Mouse (Mus musculus): ENCODE measurements around the gene Sh3glb1. TPM values are rescaled to one million over a fixed set of nuclear protein-coding genes. Genes with fewer than 3 reads are reported as not detected.

The Sh3glb1 gene
- polyA plus RNA-seq, 1 experiment: 36.0 TPM

DNA sequence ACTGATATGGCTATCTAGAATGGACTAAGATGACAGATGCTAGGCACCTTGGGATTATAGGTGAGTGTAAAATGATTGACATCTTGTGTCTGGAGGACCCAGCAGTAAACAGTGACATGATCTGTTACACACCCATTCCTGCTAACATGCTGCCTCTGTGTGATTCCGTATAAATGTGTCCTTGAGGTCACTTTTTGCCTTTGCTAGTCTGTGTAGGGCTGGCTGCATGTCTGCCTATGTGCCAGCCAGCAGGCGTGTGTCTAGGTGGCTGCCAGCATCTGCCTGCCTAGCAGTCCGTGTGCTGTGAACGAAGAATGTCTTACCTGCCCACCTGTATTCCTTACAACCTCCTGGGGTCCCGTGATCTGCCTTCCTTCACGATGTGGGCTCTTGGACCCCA lies 42.4 kb downstream of the Sh3glb1 start:
- no peaks in the 10 kb centered on the region for H3K9me3 ChIP-seq
- TF ChIP-seq FLI1 (IDR thresholded peaks at IDR 0.05; ENCODE audit: low read length): no peak
- TF ChIP-seq GATA1 (IDR thresholded peaks at IDR 0.05; ENCODE audit: borderline replicate concordance, low read length): no peak
- H3K36me3 ChIP-seq (replicated peaks; ENCODE audit: low read length): peaks cover 5% of the 10 kb centered on the region
- H3K27me3 ChIP-seq (replicated peaks): peaks cover 4% of the 10 kb centered on the region
- H3K4me3 ChIP-seq (replicated peaks): peak overlapping the region; percentile 73
- H3K4me1 ChIP-seq: peaks cover 94% of the 10 kb centered on the region

DNA sequence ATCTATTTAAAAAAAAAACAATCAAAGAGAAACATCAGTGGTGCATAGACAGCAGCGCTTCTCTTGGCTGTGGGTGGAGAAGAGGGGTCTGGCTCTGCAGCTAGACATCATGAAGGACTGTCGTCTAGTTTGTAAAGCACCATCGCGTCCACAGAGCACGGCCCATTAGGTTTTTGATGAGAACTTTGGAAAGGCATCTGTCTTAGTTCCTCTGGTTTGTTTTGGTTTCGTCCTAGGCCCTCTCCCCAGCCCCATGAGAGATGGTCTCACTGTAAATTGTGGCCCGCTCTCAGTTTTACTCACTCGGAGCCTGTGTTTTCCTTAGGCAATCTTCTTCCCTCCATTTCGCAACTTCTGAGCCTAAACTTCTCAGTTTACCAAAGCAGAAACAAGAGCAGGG lies 43.9 kb downstream of the Sh3glb1 start:
- no peak overlapping the region for H3K4me3 ChIP-seq (replicated peaks)
- peaks cover 93% of the 10 kb centered on the region for H3K4me1 ChIP-seq

DNA sequence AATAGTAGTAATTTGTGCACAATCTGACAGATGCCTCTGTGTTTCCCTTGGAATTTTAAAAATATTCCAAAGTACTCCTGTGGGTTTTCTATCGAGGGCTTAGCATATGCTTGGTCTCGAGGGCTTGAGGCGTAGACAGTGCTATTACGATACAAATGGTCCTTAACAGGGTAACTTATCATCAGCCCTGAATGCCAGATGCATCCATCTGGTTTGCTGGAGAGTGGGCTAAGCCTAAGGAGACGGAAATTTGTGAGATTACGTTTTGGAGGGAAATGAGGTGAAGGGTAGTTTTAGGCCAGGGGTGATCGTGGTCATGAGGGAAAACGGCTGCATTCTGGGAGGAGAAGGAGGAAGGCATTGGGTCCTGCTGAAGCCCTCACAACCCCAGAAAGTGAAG lies 48.1 kb downstream of the Sh3glb1 start:
- peaks cover 80% of the 10 kb centered on the region for H3K4me1 ChIP-seq
- no peaks in the 10 kb centered on the region for H3K9me3 ChIP-seq
- TF ChIP-seq FLI1 (IDR thresholded peaks at IDR 0.05; ENCODE audit: low read length) (no peak), GATA1 (IDR thresholded peaks at IDR 0.05; ENCODE audit: borderline replicate concordance, low read length) (no peak)
- peaks cover 22% of the 10 kb centered on the region for H3K27me3 ChIP-seq (replicated peaks)
- no peak overlapping the region for H3K4me3 ChIP-seq (replicated peaks)
- no peaks in the 10 kb centered on the region for H3K36me3 ChIP-seq (replicated peaks; ENCODE audit: low read length)

More for the DNA sequence above, 43.9 kb downstream of the Sh3glb1 start:
- H3K27me3 ChIP-seq (replicated peaks): peaks cover 9% of the 10 kb centered on the region
- no peaks in the 10 kb centered on the region for H3K36me3 ChIP-seq (replicated peaks; ENCODE audit: low read length)
- TF ChIP-seq FLI1 (IDR thresholded peaks at IDR 0.05; ENCODE audit: low read length) (no peak), GATA1 (IDR thresholded peaks at IDR 0.05; ENCODE audit: borderline replicate concordance, low read length) (no peak)
- H3K9me3 ChIP-seq: no peaks in the 10 kb centered on the region

DNA sequence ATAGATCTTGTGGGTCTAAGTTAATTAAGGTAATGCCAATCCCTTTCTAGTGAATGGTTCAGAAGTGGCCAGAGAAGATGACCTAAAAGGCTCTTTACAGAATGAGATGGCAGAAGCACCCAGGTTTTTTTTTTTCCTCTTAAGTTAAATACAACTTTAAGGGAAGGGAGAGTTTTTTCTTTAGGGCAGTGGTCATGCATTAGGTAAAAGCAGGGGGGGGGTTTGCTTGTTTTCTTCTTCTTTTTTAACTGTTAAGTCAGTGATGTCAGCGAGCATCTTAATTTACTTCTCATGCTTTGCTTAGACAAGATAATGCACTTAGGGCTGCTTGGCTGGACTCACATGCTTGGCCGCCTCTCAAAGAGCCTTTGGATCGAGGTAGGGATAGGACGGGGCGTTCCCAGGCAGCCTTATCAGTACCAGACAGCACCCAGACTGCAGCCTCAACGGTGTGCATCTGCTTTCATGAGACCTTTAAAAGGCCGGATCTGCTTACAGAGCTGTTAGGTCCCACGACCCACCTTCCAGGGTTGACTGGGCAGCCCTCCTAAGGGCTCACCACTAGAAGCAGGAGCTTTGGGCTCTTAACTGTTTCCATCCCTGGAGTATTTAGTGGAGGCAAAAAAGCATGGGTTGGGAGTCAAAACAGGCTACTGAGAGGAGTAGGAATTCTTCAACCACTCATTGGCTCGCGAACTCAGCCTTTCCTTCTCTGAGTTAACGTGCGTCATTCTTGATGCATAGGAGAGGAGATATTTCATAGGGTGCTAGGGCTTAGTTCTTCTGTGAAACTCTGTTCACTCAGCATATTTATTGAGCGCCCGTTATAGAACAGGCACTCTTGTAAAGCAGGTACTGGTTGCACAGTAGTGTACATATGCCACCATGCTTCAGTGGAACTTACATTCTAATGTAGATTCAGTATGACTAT lies 49.9 kb downstream of the Sh3glb1 start:
- peaks cover 70% of the 10 kb centered on the region for H3K4me1 ChIP-seq
- no peak for TF ChIP-seq GATA1 (IDR thresholded peaks at IDR 0.05; ENCODE audit: borderline replicate concordance, low read length)
- TF ChIP-seq FLI1 (IDR thresholded peaks at IDR 0.05; ENCODE audit: low read length): no peak
- peak overlapping the region; percentile 4 for H3K4me3 ChIP-seq (replicated peaks)
- no peaks in the 10 kb centered on the region for H3K9me3 ChIP-seq
- H3K27me3 ChIP-seq (replicated peaks): peaks cover 22% of the 10 kb centered on the region
- H3K36me3 ChIP-seq (replicated peaks; ENCODE audit: low read length): no peaks in the 10 kb centered on the region

DNA sequence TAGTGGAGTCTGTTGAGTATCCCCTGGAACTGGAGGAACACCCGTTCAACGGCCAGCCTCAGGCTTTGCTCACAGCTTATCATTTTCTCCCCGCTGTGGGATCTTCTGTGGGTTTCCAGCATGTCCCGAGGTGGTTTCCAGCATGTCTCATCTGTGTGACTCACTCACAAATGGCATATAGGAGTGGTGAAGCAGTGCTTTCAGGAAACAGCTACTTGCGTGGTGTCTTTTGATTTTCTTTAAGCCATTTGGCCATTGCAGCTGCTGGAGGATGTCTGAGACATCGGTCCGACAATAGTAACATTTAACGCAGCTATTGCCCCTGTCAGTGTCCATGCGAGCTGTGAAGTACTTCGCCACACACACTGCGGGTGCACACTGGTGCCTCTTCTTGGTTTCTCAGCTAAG lies 50.7 kb downstream of the Sh3glb1 start:
- no peak for TF ChIP-seq FLI1 (IDR thresholded peaks at IDR 0.05; ENCODE audit: low read length)
- no peak for TF ChIP-seq GATA1 (IDR thresholded peaks at IDR 0.05; ENCODE audit: borderline replicate concordance, low read length)
- Histone ChIP-seq H3K36me3 (replicated peaks; ENCODE audit: low read length) (no peaks in the 10 kb centered on the region), H3K4me1 (peaks cover 70% of the 10 kb centered on the region), H3K4me3 (replicated peaks) (peak overlapping the region; percentile 78), H3K9me3 (0 out of 2 replicates have a peak, but pooled peaks cover under 1% of the 10 kb centered on the region), H3K27me3 (replicated peaks) (peaks cover 20% of the 10 kb centered on the region)

DNA sequence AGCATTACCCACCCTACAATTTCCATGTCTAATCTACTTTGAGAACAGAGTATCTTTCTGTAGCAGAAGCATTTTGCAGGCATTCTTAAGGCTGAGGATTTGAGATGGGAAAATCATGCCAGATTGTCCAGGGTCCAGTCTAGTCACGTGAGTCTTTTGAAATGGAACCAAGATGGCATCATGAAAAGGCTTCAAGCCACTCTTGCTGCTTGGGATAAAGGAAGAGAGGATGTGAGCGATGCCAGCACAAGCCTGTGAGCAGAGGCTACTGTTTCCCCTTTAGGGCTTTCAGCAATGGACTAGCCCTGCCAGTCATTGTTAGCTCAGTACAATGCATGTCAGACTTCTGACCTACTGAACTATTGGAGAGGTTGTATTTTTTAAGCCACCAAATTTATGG lies 51.2 kb downstream of the Sh3glb1 start:
- H3K36me3 ChIP-seq (replicated peaks; ENCODE audit: low read length): peaks cover 3% of the 10 kb centered on the region
- H3K9me3 ChIP-seq: peaks cover 4% of the 10 kb centered on the region
- peaks cover 68% of the 10 kb centered on the region for H3K4me1 ChIP-seq
- peaks cover 20% of the 10 kb centered on the region for H3K27me3 ChIP-seq (replicated peaks)
- H3K4me3 ChIP-seq (replicated peaks): no peak overlapping the region
- no peak for TF ChIP-seq GATA1 (IDR thresholded peaks at IDR 0.05; ENCODE audit: borderline replicate concordance, low read length)
- TF ChIP-seq FLI1 (IDR thresholded peaks at IDR 0.05; ENCODE audit: low read length): no peak

DNA sequence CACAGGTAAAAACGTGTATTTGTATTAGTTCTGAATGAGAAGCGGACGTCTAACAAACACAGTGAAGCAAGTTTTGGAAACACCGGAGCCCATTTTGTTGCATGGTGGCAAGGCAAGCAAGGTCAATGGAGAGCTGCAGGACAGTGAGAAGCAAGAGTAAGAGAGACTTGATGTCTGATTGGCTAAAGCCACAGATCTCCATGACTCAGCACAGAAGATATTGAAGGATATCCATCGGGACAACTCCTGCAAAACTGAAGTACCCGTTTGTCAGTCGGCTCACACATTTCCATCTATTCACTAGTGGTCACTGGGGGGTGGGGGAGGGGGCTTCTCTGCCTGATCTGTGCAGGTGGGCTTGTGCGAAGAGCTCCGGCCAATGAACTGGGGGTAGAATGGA lies 52.1 kb downstream of the Sh3glb1 start:
- TF ChIP-seq FLI1 (IDR thresholded peaks at IDR 0.05; ENCODE audit: low read length) (no peak), GATA1 (IDR thresholded peaks at IDR 0.05; ENCODE audit: borderline replicate concordance, low read length) (no peak)
- H3K27me3 ChIP-seq (replicated peaks): peaks cover 18% of the 10 kb centered on the region
- peaks cover 8% of the 10 kb centered on the region for H3K9me3 ChIP-seq
- peaks cover 6% of the 10 kb centered on the region for H3K36me3 ChIP-seq (replicated peaks; ENCODE audit: low read length)
- peaks cover 68% of the 10 kb centered on the region for H3K4me1 ChIP-seq
- no peak overlapping the region for H3K4me3 ChIP-seq (replicated peaks)

DNA sequence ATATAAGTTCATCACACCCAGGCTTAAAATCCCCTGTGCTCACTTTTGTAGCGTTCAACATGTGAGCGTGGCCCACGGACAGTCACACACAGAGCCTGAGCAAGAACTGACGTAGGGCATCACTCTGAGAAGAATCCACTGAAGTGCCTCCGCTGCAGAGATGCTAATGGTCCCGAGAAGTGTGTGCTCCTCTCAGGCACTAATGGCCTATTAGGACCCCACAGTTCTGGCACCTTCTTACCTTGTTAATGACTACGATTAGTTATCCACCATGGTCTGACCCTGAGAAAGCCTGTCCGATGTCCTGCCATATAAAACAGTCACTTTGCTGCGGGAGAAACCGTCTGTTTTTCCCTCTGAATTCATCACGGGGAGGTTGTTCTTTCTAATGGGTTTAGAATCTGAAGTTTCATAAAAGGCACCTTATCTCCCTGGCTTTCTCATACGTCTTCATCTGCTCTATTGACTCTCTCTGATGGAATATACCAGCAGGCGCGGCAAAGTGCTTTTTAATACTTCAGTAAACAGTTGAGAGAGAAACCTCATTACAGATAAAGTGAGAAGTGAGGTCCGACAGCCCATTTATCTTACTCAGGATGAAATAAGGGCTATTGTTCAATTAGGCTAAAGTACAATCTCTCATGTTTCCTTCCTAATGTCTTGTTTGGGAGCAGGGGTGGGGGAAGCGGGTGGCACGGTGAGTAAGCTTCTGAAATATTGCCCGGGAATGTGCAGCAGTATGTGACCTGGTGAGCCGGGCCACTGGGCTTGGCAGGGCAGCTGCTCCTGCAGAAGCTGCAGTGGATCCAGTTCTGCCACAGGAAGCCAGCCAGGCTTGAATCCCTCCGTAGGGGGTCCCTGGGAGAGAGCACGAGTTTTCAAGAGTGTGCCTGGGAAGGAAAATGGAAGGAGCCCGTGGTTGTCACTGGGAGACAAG lies 55.5 kb downstream of the Sh3glb1 start:
- Histone ChIP-seq H3K9me3 (peaks cover 8% of the 10 kb centered on the region), H3K4me1 (peaks cover 45% of the 10 kb centered on the region), H3K4me3 (replicated peaks) (no peak overlapping the region), H3K27me3 (replicated peaks) (peaks cover 12% of the 10 kb centered on the region), H3K36me3 (replicated peaks; ENCODE audit: low read length) (peaks cover 6% of the 10 kb centered on the region)
- TF ChIP-seq FLI1 (IDR thresholded peaks at IDR 0.05; ENCODE audit: low read length) (no peak), GATA1 (IDR thresholded peaks at IDR 0.05; ENCODE audit: borderline replicate concordance, low read length) (no peak)

DNA sequence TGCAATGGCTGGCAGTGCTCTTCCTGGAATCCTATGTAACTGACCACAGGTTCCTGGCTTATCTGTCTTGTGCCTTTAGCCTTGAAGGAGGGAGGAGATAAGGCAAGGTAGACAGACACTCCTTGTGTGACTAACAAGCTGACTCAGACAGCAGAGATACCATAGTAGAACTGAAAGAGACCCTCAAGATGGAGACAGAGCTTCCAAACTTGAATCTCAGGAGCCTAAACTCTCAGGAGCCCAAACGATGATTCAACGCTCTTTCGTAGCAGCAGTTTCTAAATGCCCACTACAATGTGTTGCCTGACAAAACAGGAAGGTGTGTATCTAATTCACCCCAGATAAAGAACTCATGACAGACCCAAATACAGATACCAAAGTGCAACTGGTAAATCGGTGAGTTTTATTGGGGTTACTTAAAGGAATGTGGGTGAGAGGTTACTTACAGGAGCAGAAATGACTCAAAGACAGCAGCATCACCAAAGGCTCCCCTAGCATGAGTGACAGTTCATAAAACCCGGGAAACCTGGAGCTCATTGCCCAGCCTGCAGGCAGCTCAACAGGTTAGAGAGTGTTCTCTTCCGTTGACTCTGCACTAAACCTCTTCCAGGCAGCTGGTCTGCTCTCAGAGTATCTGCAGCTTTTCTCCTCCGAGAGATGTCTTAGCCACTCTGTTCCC lies 56.6 kb downstream of the Sh3glb1 start:
- Histone ChIP-seq H3K4me3 (replicated peaks) (no peak overlapping the region), H3K9me3 (peaks cover 8% of the 10 kb centered on the region), H3K27me3 (replicated peaks) (peaks cover 8% of the 10 kb centered on the region), H3K4me1 (peaks cover 37% of the 10 kb centered on the region), H3K36me3 (replicated peaks; ENCODE audit: low read length) (peaks cover 6% of the 10 kb centered on the region)
- TF ChIP-seq GATA1 (IDR thresholded peaks at IDR 0.05; ENCODE audit: borderline replicate concordance, low read length) (no peak), FLI1 (IDR thresholded peaks at IDR 0.05; ENCODE audit: low read length) (no peak)
